19 mouse cellular contexts compared by ENCODE assay signal in the genomic region with DNA sequence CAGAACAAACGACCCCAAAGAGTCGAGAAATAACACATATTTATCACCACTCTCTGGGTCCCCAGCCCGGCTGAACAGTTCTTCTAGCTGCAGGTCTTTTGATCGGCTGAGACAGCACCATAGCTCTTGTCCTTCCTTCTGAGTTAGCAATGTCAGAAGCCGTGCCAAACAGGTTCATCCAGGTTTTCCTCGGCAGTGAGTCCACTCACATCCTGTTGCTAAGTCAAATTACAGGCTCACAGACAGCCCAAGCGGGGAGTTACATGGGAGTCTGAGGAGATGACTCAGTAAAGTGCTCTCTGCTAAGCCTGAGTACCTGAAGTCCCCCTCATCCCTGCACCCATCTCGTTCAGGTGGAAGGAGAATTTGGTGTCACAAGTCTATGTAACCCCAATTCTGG. TPM values are rescaled to one million over a fixed set of nuclear protein-coding genes. Genes with fewer than 3 reads are reported as not detected.
DNase-seq lines count a peak whose midpoint lies in the region; ATAC-seq and TF ChIP-seq lines count a peak whose summit lies in the region.
"Had no signal": no experiment of that assay in that cellular context is flagged by ENCODE, and none has a peak within 500 bp of the region (broad histone marks: within the 10 kb centered on the region; RNA-seq: fewer than 3 reads in every experiment).

No protein-coding gene starts in this region.

- no peak overlapping the region for H3K9ac ChIP-seq in intestine, embryonic 16.5 days (ENCODE audit: low read depth, low read length)
- H3K9ac ChIP-seq in intestine, postnatal 0 days (ENCODE audit: low read depth, low read length): no peak overlapping the region
- H3K9ac ChIP-seq: embryonic facial prominence, embryonic 13.5 days; forebrain, embryonic 13.5 days; forebrain, postnatal 0 days; heart, embryonic 12.5 days; hindbrain, embryonic 15.5 days had no signal

- no peak overlapping the region for H3K4me3 ChIP-seq in intestine, embryonic 16.5 days (ENCODE audit: low read length)
- no peak overlapping the region for H3K4me3 ChIP-seq in intestine, postnatal 0 days (ENCODE audit: low read depth, low read length)
- H3K4me3 ChIP-seq: embryonic facial prominence, embryonic 13.5 days; forebrain, embryonic 13.5 days; heart, embryonic 12.5 days; hindbrain, embryonic 15.5 days had no signal

- 45% methylated on average over 8 of the region's 8 CpGs for WGBS in intestine, embryonic 16.5 days
- WGBS in intestine, postnatal 0 days: 38% methylated on average over 8 of the region's 8 CpGs

- H3K9me3 ChIP-seq in intestine, embryonic 16.5 days (ENCODE audit: control insufficient read depth, low read length): no peaks in the 10 kb centered on the region
- H3K9me3 ChIP-seq in intestine, postnatal 0 days (ENCODE audit: control insufficient read depth): no peaks in the 10 kb centered on the region
- H3K9me3 ChIP-seq: embryonic facial prominence, embryonic 13.5 days; forebrain, embryonic 13.5 days; heart, embryonic 12.5 days; hindbrain, embryonic 15.5 days had no signal

- H3K27me3 ChIP-seq in intestine, embryonic 16.5 days (replicated peaks; ENCODE audit: control insufficient read depth, insufficient read depth, low read length): no peaks in the 10 kb centered on the region
- H3K27me3 ChIP-seq in intestine, postnatal 0 days (replicated peaks; ENCODE audit: control insufficient read depth, insufficient read depth, low read length): no peaks in the 10 kb centered on the region
- H3K27me3 ChIP-seq: heart, embryonic 12.5 days; hindbrain, embryonic 15.5 days had no signal

- H3K4me2 ChIP-seq in intestine, embryonic 16.5 days (ENCODE audit: low read depth, low read length): no peak overlapping the region
- H3K4me2 ChIP-seq in intestine, postnatal 0 days (replicated peaks; ENCODE audit: low read depth): no peak overlapping the region
- H3K4me2 ChIP-seq: embryonic facial prominence, embryonic 13.5 days; forebrain, embryonic 13.5 days; heart, embryonic 12.5 days; hindbrain, embryonic 15.5 days had no signal

- DNase-seq in lung, postnatal 10 days: peak; percentile 13
- no peak for DNase-seq in lung, postnatal 14 days
- peak; percentile 43 to 61 for DNase-seq in urinary bladder, postnatal 36 days (ENCODE audit: low spot score in 2 of 2)
- no peak for DNase-seq in urinary bladder, postnatal 4 days (ENCODE audit: low spot score in 2 of 2)
- no peak for DNase-seq in adrenal gland, postnatal 36 days
- DNase-seq: adrenal gland, adult 2 months; adrenal gland, postnatal 25 days; cerebellum, adult 2 months; cerebellum, postnatal 10 days; forebrain, postnatal 0 days; gastrocnemius, postnatal 14 days; heart, postnatal 36 days had no signal

- TF ChIP-seq CTCF in intestine, postnatal 0 days (IDR thresholded peaks at IDR 0.05; ENCODE audit: low read depth): no peak

- no peak overlapping the region for H3K27ac ChIP-seq in intestine, embryonic 16.5 days (ENCODE audit: low read length)
- no peak overlapping the region for H3K27ac ChIP-seq in intestine, postnatal 0 days (ENCODE audit: low read depth, low read length)
- H3K27ac ChIP-seq: embryonic facial prominence, embryonic 13.5 days; forebrain, embryonic 13.5 days; hindbrain, embryonic 15.5 days had no signal

- H3K36me3 ChIP-seq in intestine, embryonic 16.5 days (ENCODE audit: control insufficient read depth, insufficient read depth, low read length): no peaks in the 10 kb centered on the region
- no peaks in the 10 kb centered on the region for H3K36me3 ChIP-seq in intestine, postnatal 0 days (ENCODE audit: control insufficient read depth, insufficient read depth)
- H3K36me3 ChIP-seq: embryonic facial prominence, embryonic 13.5 days; heart, embryonic 12.5 days; hindbrain, embryonic 15.5 days had no signal

- H3K4me1 ChIP-seq in intestine, embryonic 16.5 days (ENCODE audit: control insufficient read depth, insufficient read depth, low read length): peaks cover 7% of the 10 kb centered on the region
- 0 out of 2 replicates have a peak, but pooled peaks cover 2% of the 10 kb centered on the region for H3K4me1 ChIP-seq in intestine, postnatal 0 days (replicated peaks; ENCODE audit: control insufficient read depth, insufficient read depth, low read length)

- ATAC-seq in intestine, embryonic 16.5 days: 0 out of 2 replicates have a peak, but pooled peaks have one; percentile 12
- no peak for ATAC-seq in intestine, postnatal 0 days
- ATAC-seq: forebrain, embryonic 13.5 days; forebrain, postnatal 0 days had no signal

RNA-seq across cellular contexts. Expression of gene Bfsp1, which starts 1.6 kb away (rescaled TPM):
- 5.2 and 5.4 TPM in 2 replicates for polyA plus RNA-seq in intestine, embryonic 16.5 days (2015; fragmentation: Nextera tagmentation; extraction: Ambion mirVana)
- polyA plus RNA-seq in intestine, postnatal 0 days (2015; fragmentation: Nextera tagmentation; extraction: Ambion mirVana): 4.5 and 5.3 TPM in 2 replicates
- under 1 TPM; 0.50 to 0.86 TPM for total RNA-seq in adrenal gland, postnatal 36 days (2021)
- total RNA-seq: gastrocnemius, adult 18-20 months had no signal

RNA-seq across cellular contexts. Expression of gene Dstn, which starts 50.5 kb away (rescaled TPM):
- 822 and 823 TPM in 2 replicates for polyA plus RNA-seq in intestine, embryonic 16.5 days (2015; fragmentation: Nextera tagmentation; extraction: Ambion mirVana)
- 801 and 835 TPM in 2 replicates for polyA plus RNA-seq in intestine, postnatal 0 days (2015; fragmentation: Nextera tagmentation; extraction: Ambion mirVana)
- 100 to 1,000 TPM; 227 to 300 TPM for total RNA-seq in adrenal gland, postnatal 36 days (2021)

Comparison
In these comparisons a context has a peak if more than half of its experiments do, and no peak if none do; other contexts are left out.
1. DNase-seq: peak in lung, postnatal 10 days (single experiment) and urinary bladder, postnatal 36 days (2 of 2); none in lung, postnatal 14 days (single experiment), urinary bladder, postnatal 4 days (0 of 2) and adrenal gland, postnatal 36 days (0 of 2).